Mouse (Mus musculus) regulatory T cell (primary cell): ENCODE measurements at regions not wholly inside any gene's neighbourhood (a gene's known extent, or its start where the extent isn't known, plus 50 kb on each side); places are given as distances from the start of the nearest gene placed in this dataset.

Experiments
- in situ Hi-C: fragments of 300-600 bp; cut with MboI, MseI; formaldehyde crosslinking; loops from one replicate; pipeline ENCODE4 v1.15.1; 2025; ENCODE audit warnings: high pct_unique_total_duplicates

GRCm38 (mm10) chr13:60358408-60359060 lies 181.4 kb upstream of the Gas1 start:
- in situ Hi-C loops: no loop called here

GRCm38 (mm10) chr13:60364778-60365672 lies 187.9 kb upstream of the Gas1 start:
- in situ Hi-C loops: no loop called here

- in situ Hi-C loops: no loop called here
These were observed 192.1 kb upstream of the Gas1 start for GRCm38 (mm10) chr13:60369216-60369615.

- in situ Hi-C loops: no loop called here
These were observed 194.5 kb upstream of the Gas1 start for GRCm38 (mm10) chr13:60371656-60372055.

GRCm38 (mm10) chr13:60376705-60377104 lies 199.5 kb upstream of the Gas1 start:
- in situ Hi-C loops: no loop called here

GRCm38 (mm10) chr13:60382855-60383254 lies 205.7 kb upstream of the Gas1 start:
- in situ Hi-C loops: no loop called here

- in situ Hi-C loops: no loop called here
These were observed 202.9 kb upstream of the Dapk1 start for GRCm38 (mm10) chr13:60398836-60399235.

- in situ Hi-C loops: no loop called here
These were observed 200.8 kb upstream of the Dapk1 start for GRCm38 (mm10) chr13:60400764-60401487.

- in situ Hi-C loops: no loop called here
These were observed 198.3 kb upstream of the Dapk1 start for GRCm38 (mm10) chr13:60403471-60403870.

GRCm38 (mm10) chr13:60407344-60407743 lies 194.4 kb upstream of the Dapk1 start:
- in situ Hi-C loops: no loop called here

- in situ Hi-C loops: no loop called here
These were observed 191.8 kb upstream of the Dapk1 start for GRCm38 (mm10) chr13:60409706-60410502.

- in situ Hi-C loops: no loop called here
These were observed 185.7 kb upstream of the Dapk1 start for GRCm38 (mm10) chr13:60416024-60416423.

GRCm38 (mm10) chr13:60417015-60417414 lies 184.7 kb upstream of the Dapk1 start:
- in situ Hi-C loops: no loop called here

- in situ Hi-C loops: no loop called here
These were observed 184.2 kb upstream of the Dapk1 start for GRCm38 (mm10) chr13:60417436-60418158.

GRCm38 (mm10) chr13:60420386-60420785 lies 181.4 kb upstream of the Dapk1 start:
- in situ Hi-C loops: no loop called here

GRCm38 (mm10) chr13:60420842-60421696 lies 180.7 kb upstream of the Dapk1 start:
- in situ Hi-C loops: no loop called here

- in situ Hi-C loops: no loop called here
These were observed 177.5 kb upstream of the Dapk1 start for GRCm38 (mm10) chr13:60424267-60424666.

GRCm38 (mm10) chr13:60425140-60425539 lies 176.6 kb upstream of the Dapk1 start:
- in situ Hi-C loops: no loop called here

GRCm38 (mm10) chr13:60425556-60425955 lies 176.2 kb upstream of the Dapk1 start:
- in situ Hi-C loops: no loop called here
